Mouse (Mus musculus) brain, embryonic 14.5 days (tissue): ENCODE measurements around the gene Gm48552.

ENCODE experiments used
- CTCF ChIP-seq: fragments of 200-500 bp; IDR thresholded peaks from 2 replicates; pipeline ENCODE4 v1.5.1; 2012; ENCODE audit warnings: inconsistent platforms, mild to moderate bottlenecking, moderate library complexity, borderline replicate concordance; ENCODE audit not compliant: insufficient read depth, insufficient read length; ENCODE audit errors: extremely low read depth
- POLR2A ChIP-seq: fragments of 200-500 bp; IDR thresholded peaks from 2 replicates; pipeline ENCODE4 v1.6.1; 2012; ENCODE audit warnings: mild to moderate bottlenecking, inconsistent platforms, borderline replicate concordance; ENCODE audit not compliant: poor library complexity, insufficient read depth, insufficient read length, severe bottlenecking; ENCODE audit errors: extremely low read depth

DNA sequence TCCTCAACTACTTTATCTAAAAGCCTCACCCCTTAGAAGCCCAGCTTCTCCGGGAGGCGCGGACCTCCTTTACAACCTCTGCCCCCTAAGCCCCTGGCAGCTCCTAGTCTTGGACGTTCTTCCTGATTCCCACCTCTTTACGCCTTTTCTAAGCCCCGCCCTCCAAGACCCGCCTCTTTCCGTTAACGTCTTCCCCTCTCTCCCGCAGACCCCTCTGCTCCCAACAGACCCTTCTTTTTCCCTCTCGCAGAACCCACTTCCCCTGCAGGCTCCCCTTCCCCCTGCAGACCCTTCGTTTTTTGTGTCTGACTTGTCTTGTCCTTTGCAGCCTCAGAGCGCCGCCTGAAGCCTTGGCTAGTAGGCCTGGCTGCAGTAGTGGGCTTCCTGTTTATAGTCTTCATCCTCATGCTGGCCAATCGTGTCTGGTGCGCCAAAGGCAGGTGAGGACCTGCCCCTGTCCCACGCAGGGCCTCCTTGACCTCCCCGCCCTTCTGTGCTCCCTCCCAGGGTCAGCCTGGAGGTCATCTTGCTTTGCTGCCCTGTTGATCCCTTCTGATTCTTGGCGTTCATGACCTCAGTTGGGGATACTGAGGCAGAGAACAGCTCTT, 4.8 kb downstream of the Gm48552 start:
- TF ChIP-seq CTCF (no peak), POLR2A (no peak)
